Mouse (Mus musculus): Measurements from ENCODE around the gene Sars2. TPM values are rescaled to one million over a fixed set of nuclear protein-coding genes. Genes with fewer than 3 reads are reported as not detected.

Gene Sars2
- polyA plus RNA-seq, 1 experiment, result not detected

- no peak overlapping the region for H3K27ac ChIP-seq (ENCODE audit: insufficient read depth, low read depth, low read length)
Measured at GRCm38 (mm10) chr7:28739829-28740228, 2.0 kb upstream of the Sars2 start.

GRCm38 (mm10) chr7:28740949-28741348 is 843 bp upstream of the Sars2 start:
- peak overlapping the region; percentile 57 for H3K27ac ChIP-seq (ENCODE audit: insufficient read depth, low read depth, low read length)
- TF ChIP-seq CTCF (IDR thresholded peaks at IDR 0.05; ENCODE audit: insufficient read depth, low read depth, low read length) (no peak), POLR2A (IDR thresholded peaks at IDR 0.05; ENCODE audit: insufficient read depth, low read depth, low read length) (no peak)
- H3K4me1 ChIP-seq (ENCODE audit: control insufficient read depth, insufficient read depth, low read length), result peaks cover 9% of the 10 kb centered on the region; the same call in 1 of the 2 replicates
- peak overlapping the region; percentile 65 for H3K4me3 ChIP-seq (ENCODE audit: insufficient read depth, low read depth, low read length)
- 24% methylated on average over 9 of the region's 9 CpGs for WGBS

More at GRCm38 (mm10) chr7:28739829-28740228, 2.0 kb upstream of the Sars2 start:
- no peak for TF ChIP-seq POLR2A (IDR thresholded peaks at IDR 0.05; ENCODE audit: insufficient read depth, low read depth, low read length)
- no peak for TF ChIP-seq CTCF (IDR thresholded peaks at IDR 0.05; ENCODE audit: insufficient read depth, low read depth, low read length)
- no peak overlapping the region for H3K4me3 ChIP-seq (ENCODE audit: insufficient read depth, low read depth, low read length)
- H3K4me1 ChIP-seq (ENCODE audit: control insufficient read depth, insufficient read depth, low read length), result peaks cover 9% of the 10 kb centered on the region; the same call in 1 of the 2 replicates
- WGBS, result 95% methylated on average over 21 of the region's 21 CpGs

GRCm38 (mm10) chr7:28741368-28741708 is 454 bp upstream of the Sars2 start:
- peak overlapping the region; percentile 57 for H3K27ac ChIP-seq (ENCODE audit: insufficient read depth, low read depth, low read length)
- H3K4me1 ChIP-seq (ENCODE audit: control insufficient read depth, insufficient read depth, low read length), result peaks cover 9% of the 10 kb centered on the region; the same call in 1 of the 2 replicates
- 0% methylated on average over 13 of the region's 13 CpGs for WGBS
- peak overlapping the region; percentile 65 for H3K4me3 ChIP-seq (ENCODE audit: insufficient read depth, low read depth, low read length)
- TF ChIP-seq CTCF (IDR thresholded peaks at IDR 0.05; ENCODE audit: insufficient read depth, low read depth, low read length) (no peak), POLR2A (IDR thresholded peaks at IDR 0.05; ENCODE audit: insufficient read depth, low read depth, low read length) (no peak)

GRCm38 (mm10) chr7:28749935-28750334 is 8.1 kb downstream of the Sars2 start:
- TF ChIP-seq CTCF (IDR thresholded peaks at IDR 0.05; ENCODE audit: insufficient read depth, low read depth, low read length) (no peak), POLR2A (IDR thresholded peaks at IDR 0.05; ENCODE audit: insufficient read depth, low read depth, low read length) (no peak)
- 96% methylated on average over 7 of the region's 7 CpGs for WGBS
- no peak overlapping the region for H3K4me3 ChIP-seq (ENCODE audit: insufficient read depth, low read depth, low read length)
- no peaks in the 10 kb centered on the region for H3K4me1 ChIP-seq (ENCODE audit: control insufficient read depth, insufficient read depth, low read length)
- no peak overlapping the region for H3K27ac ChIP-seq (ENCODE audit: insufficient read depth, low read depth, low read length)

GRCm38 (mm10) chr7:28756079-28756478 is 14.3 kb downstream of the Sars2 start, which contains the start of gene Ccer2:
Gene Ccer2 (plus strand): TSS chr7:28756174.
- Histone ChIP-seq H3K27ac (ENCODE audit: insufficient read depth, low read depth, low read length) (no peak within 1 kb of the TSS), H3K4me3 (ENCODE audit: insufficient read depth, low read depth, low read length) (no peak within 1 kb of the TSS), H3K4me1 (ENCODE audit: control insufficient read depth, insufficient read depth, low read length) (peaks cover 8% of the 10 kb centered on the region)
- TF ChIP-seq POLR2A (IDR thresholded peaks at IDR 0.05; ENCODE audit: insufficient read depth, low read depth, low read length) (no peak), CTCF (IDR thresholded peaks at IDR 0.05; ENCODE audit: insufficient read depth, low read depth, low read length) (no peak)
- WGBS, result 4% methylated on average over 17 of the region's 17 CpGs

GRCm38 (mm10) chr7:28758623-28759022 is 16.8 kb downstream of the Sars2 start:
- no peak overlapping the region for H3K4me3 ChIP-seq (ENCODE audit: insufficient read depth, low read depth, low read length)
- peaks cover 8% of the 10 kb centered on the region for H3K4me1 ChIP-seq (ENCODE audit: control insufficient read depth, insufficient read depth, low read length)
- no peak overlapping the region for H3K27ac ChIP-seq (ENCODE audit: insufficient read depth, low read depth, low read length)
- TF ChIP-seq POLR2A (IDR thresholded peaks at IDR 0.05; ENCODE audit: insufficient read depth, low read depth, low read length) (no peak), CTCF (IDR thresholded peaks at IDR 0.05; ENCODE audit: insufficient read depth, low read depth, low read length) (no peak)
- WGBS, result 80% methylated on average over 13 of the region's 13 CpGs

GRCm38 (mm10) chr7:28761907-28762306 is 20.1 kb downstream of the Sars2 start:
- WGBS, result 92% methylated on average over 9 of the region's 9 CpGs
- H3K4me3 ChIP-seq (ENCODE audit: insufficient read depth, low read depth, low read length), result no peak overlapping the region
- H3K27ac ChIP-seq (ENCODE audit: insufficient read depth, low read depth, low read length), result no peak overlapping the region
- TF ChIP-seq POLR2A (IDR thresholded peaks at IDR 0.05; ENCODE audit: insufficient read depth, low read depth, low read length), result no peak
- H3K4me1 ChIP-seq (ENCODE audit: control insufficient read depth, insufficient read depth, low read length), result peaks cover 3% of the 10 kb centered on the region

GRCm38 (mm10) chr7:28765211-28765610 is 23.4 kb downstream of the Sars2 start:
- Histone ChIP-seq H3K4me1 (ENCODE audit: control insufficient read depth, insufficient read depth, low read length) (peaks cover 11% of the 10 kb centered on the region), H3K4me3 (ENCODE audit: insufficient read depth, low read depth, low read length) (no peak overlapping the region), H3K27ac (ENCODE audit: insufficient read depth, low read depth, low read length) (no peak overlapping the region)
- WGBS, result 75% methylated on average over 6 of the region's 6 CpGs
- TF ChIP-seq CTCF (IDR thresholded peaks at IDR 0.05; ENCODE audit: insufficient read depth, low read depth, low read length) (no peak), POLR2A (IDR thresholded peaks at IDR 0.05; ENCODE audit: insufficient read depth, low read depth, low read length) (no peak)

- H3K4me1 ChIP-seq (ENCODE audit: control insufficient read depth, insufficient read depth, low read length), result peaks cover 11% of the 10 kb centered on the region
- H3K27ac ChIP-seq (ENCODE audit: insufficient read depth, low read depth, low read length), result 0 out of 2 replicates have a peak within 1 kb of the TSS, but pooled peaks have one; percentile 55
- peak within 1 kb of the TSS; percentile 99 for H3K4me3 ChIP-seq (ENCODE audit: insufficient read depth, low read depth, low read length)
- TF ChIP-seq CTCF (IDR thresholded peaks at IDR 0.05; ENCODE audit: insufficient read depth, low read depth, low read length) (no peak), POLR2A (IDR thresholded peaks at IDR 0.05; ENCODE audit: insufficient read depth, low read depth, low read length) (peak; percentile 42; the same call in 1 of the 2 replicates)
- WGBS, result under 1% methylated on average over 45 of the region's 45 CpGs
Measured at GRCm38 (mm10) chr7:28766173-28766879, 24.5 kb downstream of the Sars2 start, which contains the start of gene Sirt2. Gene Sirt2 (plus strand): TSS chr7:28766735.

Measured in olfactory bulb, adult 2 months (tissue).